Mouse (Mus musculus) right cerebral cortex, postnatal 10 days (tissue): ENCODE results near the gene Col9a2.

Experiments
- DNase-seq, 2 experiments: peaks; one replicate each; pipeline ENCODE4 v3.0.0; 2021; ENCODE audit warnings: low spot score in 2 of 2

The Col9a2 gene

GRCm38 (mm10) chr4:121039331-121040115, at the start of gene Col9a2:
Col9a2 (plus strand) TSS chr4:121039385.
- peak in 1 of 2 experiments; percentile 42 for DNase-seq

- DNase-seq = no peak
These were observed 46.9 kb upstream of the Col9a2 start for GRCm38 (mm10) chr4:120992284-120992683.

GRCm38 (mm10) chr4:120993025-120993424, 46.2 kb upstream of the Col9a2 start:
- no peak for DNase-seq

- DNase-seq = no peak
These were observed 43.3 kb upstream of the Col9a2 start for GRCm38 (mm10) chr4:120995911-120996310.

- no peak for DNase-seq
These were observed 38.1 kb upstream of the Col9a2 start for GRCm38 (mm10) chr4:121001042-121001441.

GRCm38 (mm10) chr4:121001659-121002058, 37.5 kb upstream of the Col9a2 start:
- DNase-seq = no peak

- no peak for DNase-seq
These were observed 36.6 kb upstream of the Col9a2 start for GRCm38 (mm10) chr4:121002400-121003171.

GRCm38 (mm10) chr4:121003611-121004091, 35.5 kb upstream of the Col9a2 start:
- DNase-seq = peak in 1 of 2 experiments; percentile 53

- no peak for DNase-seq
These were observed 34.5 kb upstream of the Col9a2 start for GRCm38 (mm10) chr4:121004679-121005078.

- no peak for DNase-seq
These were observed 32.2 kb upstream of the Col9a2 start for GRCm38 (mm10) chr4:121007006-121007405.

- no peak for DNase-seq
These were observed 31.0 kb upstream of the Col9a2 start for GRCm38 (mm10) chr4:121008071-121008745.

- no peak for DNase-seq
These were observed 30.0 kb upstream of the Col9a2 start for GRCm38 (mm10) chr4:121009151-121009550.

GRCm38 (mm10) chr4:121010770-121011549, 28.2 kb upstream of the Col9a2 start:
- DNase-seq = no peak

- no peak for DNase-seq
These were observed 24.5 kb upstream of the Col9a2 start for GRCm38 (mm10) chr4:121014594-121015267.

- DNase-seq = no peak
These were observed 23.9 kb upstream of the Col9a2 start for GRCm38 (mm10) chr4:121015268-121015659.

- DNase-seq = peak; percentile 65 to 68
These were observed 22.9 kb upstream of the Col9a2 start for GRCm38 (mm10) chr4:121016021-121016898.

GRCm38 (mm10) chr4:121016928-121017657, 22.1 kb upstream of the Col9a2 start, which contains the start of gene Smap2:
Smap2 (minus strand) TSS chr4:121017247.
- DNase-seq = peak; percentile 99

GRCm38 (mm10) chr4:121018250-121018649, 20.9 kb upstream of the Col9a2 start:
- no peak for DNase-seq
